Mouse (Mus musculus): ENCODE measurements around the gene Fam161b. TPM values are rescaled to one million over a fixed set of nuclear protein-coding genes. Genes with fewer than 3 reads are reported as not detected.

Fam161b gene
- 19.1 and 21.5 TPM in 2 replicates for polyA plus RNA-seq (2015; fragmentation: Nextera tagmentation; extraction: Ambion mirVana)

DNA sequence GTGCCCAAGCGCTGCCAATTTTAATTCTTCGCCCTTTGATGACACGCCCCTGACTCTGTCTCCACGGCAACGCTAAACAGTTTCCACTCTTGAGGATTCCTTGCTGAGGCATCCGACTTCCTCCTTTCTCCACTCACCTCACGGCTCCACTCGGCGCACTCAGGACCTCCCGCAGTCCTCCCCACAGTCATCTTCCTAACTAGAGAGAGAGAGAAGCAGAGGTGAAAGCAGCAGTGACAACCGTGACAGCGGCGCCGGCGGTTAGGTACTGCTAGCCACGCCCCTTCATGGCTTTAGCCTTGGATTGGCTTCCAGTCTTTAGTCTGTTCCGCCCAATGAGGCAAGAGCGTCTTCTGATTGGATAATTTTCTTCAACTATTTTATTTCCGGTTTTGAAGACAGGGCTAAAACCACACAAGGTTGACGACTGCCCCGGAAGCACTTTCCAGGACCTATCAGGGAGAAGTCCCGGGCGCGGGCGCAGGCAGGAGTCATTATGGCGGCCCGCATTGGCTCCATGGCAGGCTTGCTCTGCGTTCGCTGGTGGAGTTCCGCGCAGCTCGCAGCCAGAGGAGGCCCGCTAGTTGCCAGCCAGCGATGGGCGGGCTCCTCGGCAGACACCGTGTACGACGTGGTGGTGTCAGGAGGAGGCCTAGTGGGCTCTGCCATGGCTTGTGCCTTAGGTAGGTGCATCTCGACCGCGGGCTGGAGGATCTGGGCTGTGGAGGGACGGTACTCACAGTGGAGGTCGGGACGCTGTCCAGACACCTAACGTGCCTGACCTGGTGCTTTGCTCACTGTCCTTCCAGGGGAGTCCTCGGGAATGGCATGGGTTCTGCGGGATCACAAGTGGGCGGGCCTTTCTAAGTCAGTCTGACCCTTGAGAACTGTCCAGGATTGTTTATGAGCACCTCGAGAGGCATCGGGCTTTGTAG lies at the start of gene Fam161b, which contains the start of gene Coq6:
Gene Fam161b, minus strand, starts transcription at position 279 of the 935 bp plus-strand sequence.
Gene Coq6, plus strand, starts transcription at position 103 of the 935 bp plus-strand sequence.
- Histone ChIP-seq H3K27me3 (replicated peaks) (no peaks in the 10 kb centered on the region), H3K9me3 (no peaks in the 10 kb centered on the region), H3K27ac (peak within 1 kb of the TSS; percentile 81), H3K36me3 (replicated peaks) (peaks cover 7% of the 10 kb centered on the region), H3K4me1 (peaks cover 32% of the 10 kb centered on the region), H3K4me2 (peak within 1 kb of the TSS; percentile 70), H3K4me3 (peak within 1 kb of the TSS; percentile 87), H3K9ac (peak within 1 kb of the TSS; percentile 83)
- under 1% methylated on average over 51 of the region's 51 CpGs for WGBS
- ATAC-seq (replicated peaks), result peak; percentile 99

- H3K4me2 ChIP-seq, result peak within 1 kb of the TSS; percentile 90
- ATAC-seq (replicated peaks), result peak; percentile 93
- no peaks in the 10 kb centered on the region for H3K27me3 ChIP-seq (replicated peaks)
- under 1% methylated on average over 57 of the region's 63 CpGs for WGBS
- H3K36me3 ChIP-seq (replicated peaks), result no peaks in the 10 kb centered on the region
- peak within 1 kb of the TSS; percentile 92 for H3K9ac ChIP-seq
- H3K9me3 ChIP-seq, result no peaks in the 10 kb centered on the region
- H3K4me1 ChIP-seq, result peaks cover 12% of the 10 kb centered on the region
- peak within 1 kb of the TSS; percentile 93 for H3K27ac ChIP-seq
- peak within 1 kb of the TSS; percentile 94 for H3K4me3 ChIP-seq
Observed at GRCm38 (mm10) chr12:84408819-84409507, 47.3 kb upstream of the Fam161b start, which contains the start of the genes Entpd5 and Bbof1. Entpd5 (minus strand) TSS chr12:84409029. Bbof1 (plus strand) TSS chr12:84409071.

DNA sequence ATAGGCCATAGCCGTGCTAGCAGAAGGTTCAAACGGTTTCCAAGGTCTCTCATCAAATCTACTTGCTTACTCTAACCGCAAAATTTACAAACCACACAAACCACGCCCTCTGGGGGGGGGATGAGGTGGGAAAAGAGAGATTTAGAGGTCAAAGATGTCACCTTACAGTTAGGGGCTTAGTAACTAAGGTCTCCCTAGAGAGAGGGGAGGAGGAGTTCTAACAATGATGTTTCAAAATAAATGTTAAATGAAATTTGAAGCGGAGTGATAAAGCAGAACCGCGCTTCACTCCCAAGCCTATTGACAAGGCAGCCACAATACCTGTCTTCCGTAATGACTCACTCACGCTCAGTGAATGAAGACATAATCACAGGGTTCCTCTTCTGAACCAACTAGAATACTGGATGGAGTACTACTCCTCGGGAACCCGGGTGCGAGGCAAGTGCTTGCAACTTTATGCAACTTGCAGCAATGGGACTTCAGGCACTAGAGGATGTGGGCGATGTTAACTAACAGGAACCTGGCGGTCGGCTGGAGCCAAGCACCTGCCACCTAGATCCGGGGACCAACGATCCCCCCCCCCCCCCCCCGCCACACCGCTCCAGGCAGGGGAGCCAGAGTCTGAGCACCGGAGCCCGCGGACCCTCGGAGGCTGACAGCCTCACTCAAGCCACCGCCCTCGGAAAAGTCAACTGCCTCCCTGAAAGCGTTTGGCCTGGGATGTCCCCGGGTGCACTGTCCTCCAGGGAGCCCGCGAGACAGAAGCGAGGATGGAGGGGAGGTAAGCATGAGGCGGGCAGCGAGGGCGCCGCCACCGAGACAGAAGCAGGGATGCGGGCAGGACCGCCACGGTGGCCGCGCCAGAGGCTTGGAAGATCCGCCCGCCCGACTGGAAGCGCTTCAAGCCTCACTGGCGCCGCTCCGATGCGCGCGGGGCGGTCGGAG lies 46.5 kb upstream of the Fam161b start:
- Histone ChIP-seq H3K9me3 (no peaks in the 10 kb centered on the region), H3K36me3 (replicated peaks) (no peaks in the 10 kb centered on the region), H3K4me3 (peak overlapping the region; percentile 94), H3K4me1 (peaks cover 12% of the 10 kb centered on the region), H3K4me2 (peak overlapping the region; percentile 90), H3K9ac (peak overlapping the region; percentile 92), H3K27ac (peak overlapping the region; percentile 93), H3K27me3 (replicated peaks) (no peaks in the 10 kb centered on the region)
- peak; percentile 81 for ATAC-seq (replicated peaks)
- 1% methylated on average over 49 of the region's 52 CpGs for WGBS

DNA sequence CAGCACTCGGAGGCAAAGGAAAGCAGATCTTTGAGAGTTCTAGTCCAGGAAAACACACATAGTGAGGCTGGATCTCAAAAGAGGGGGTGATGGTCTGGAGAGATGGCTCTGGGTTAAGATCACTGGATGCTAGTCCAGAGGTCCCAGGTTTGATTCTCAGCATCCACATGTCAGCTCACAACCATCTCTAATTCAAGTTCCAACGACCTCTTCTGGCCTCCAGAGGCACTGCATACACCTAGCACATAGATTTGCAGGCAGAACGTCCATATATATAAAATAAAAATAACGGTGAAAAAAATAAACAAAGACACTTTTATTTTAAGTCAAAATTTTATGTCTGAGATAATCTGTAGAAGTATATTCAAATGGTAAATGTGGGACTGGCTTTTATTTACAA lies 45.6 kb upstream of the Fam161b start:
- Histone ChIP-seq H3K27me3 (replicated peaks) (no peaks in the 10 kb centered on the region), H3K9ac (no peak overlapping the region), H3K4me3 (no peak overlapping the region), H3K4me2 (no peak overlapping the region), H3K4me1 (peaks cover 12% of the 10 kb centered on the region), H3K36me3 (replicated peaks) (no peaks in the 10 kb centered on the region), H3K27ac (no peak overlapping the region), H3K9me3 (no peaks in the 10 kb centered on the region)
- WGBS, result 65% methylated on average over 4 of the region's 4 CpGs
- no peak for ATAC-seq (replicated peaks)

GRCm38 (mm10) chr12:84404541-84404940 lies 42.9 kb upstream of the Fam161b start:
- Histone ChIP-seq H3K4me3 (no peak overlapping the region), H3K9ac (no peak overlapping the region), H3K36me3 (replicated peaks) (no peaks in the 10 kb centered on the region), H3K4me1 (peaks cover 10% of the 10 kb centered on the region), H3K9me3 (no peaks in the 10 kb centered on the region), H3K4me2 (no peak overlapping the region), H3K27ac (no peak overlapping the region), H3K27me3 (replicated peaks) (no peaks in the 10 kb centered on the region)
- 74% methylated on average over 6 of the region's 6 CpGs for WGBS
- ATAC-seq (replicated peaks), result no peak

DNA sequence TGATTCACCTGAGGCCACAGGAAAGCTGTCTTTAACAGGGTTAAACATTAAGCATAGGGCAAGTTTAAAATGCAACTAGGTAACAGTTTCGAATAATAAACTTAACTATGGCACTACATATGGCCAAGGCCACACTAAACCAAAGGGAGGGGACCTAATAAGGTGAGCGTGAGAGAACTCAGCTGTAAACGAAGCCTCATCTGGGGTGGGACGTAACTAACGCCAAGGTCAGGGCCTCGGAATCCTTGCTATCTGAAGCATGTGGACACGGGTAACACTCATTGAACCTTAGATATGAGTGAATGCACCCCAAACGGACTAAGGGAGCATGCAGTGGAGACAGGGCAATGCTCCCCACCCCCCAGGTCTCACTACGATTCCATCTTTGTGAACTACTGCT lies 41.3 kb upstream of the Fam161b start:
- H3K27me3 ChIP-seq (replicated peaks), result no peaks in the 10 kb centered on the region
- no peak overlapping the region for H3K4me3 ChIP-seq
- H3K9ac ChIP-seq, result no peak overlapping the region
- WGBS, result 81% methylated on average over 9 of the region's 9 CpGs
- ATAC-seq (replicated peaks), result no peak
- H3K4me2 ChIP-seq, result no peak overlapping the region
- H3K9me3 ChIP-seq, result no peaks in the 10 kb centered on the region
- no peak overlapping the region for H3K27ac ChIP-seq
- H3K4me1 ChIP-seq, result peaks cover 3% of the 10 kb centered on the region
- no peaks in the 10 kb centered on the region for H3K36me3 ChIP-seq (replicated peaks)

DNA sequence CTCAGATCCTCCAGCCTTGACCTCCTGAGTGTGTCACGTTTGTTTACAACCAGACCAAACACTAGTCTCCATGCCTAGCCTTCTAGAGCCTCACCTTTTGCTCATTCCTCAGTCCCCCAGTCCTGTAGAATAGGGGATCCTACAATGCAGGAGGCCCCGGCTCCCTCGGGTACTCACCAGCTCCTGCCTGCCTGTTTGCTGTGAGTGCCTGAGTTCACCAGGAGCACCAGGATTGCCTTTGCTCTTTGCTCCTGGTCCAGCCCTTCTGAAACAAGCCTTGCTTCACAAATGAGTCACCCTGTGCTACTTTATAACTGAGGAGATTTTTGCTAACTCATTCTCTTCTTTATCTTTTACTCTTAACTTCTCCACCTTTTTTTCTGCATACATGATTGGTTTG lies 39.0 kb upstream of the Fam161b start:
- no peaks in the 10 kb centered on the region for H3K27me3 ChIP-seq (replicated peaks)
- ATAC-seq (replicated peaks), result no peak
- 69% methylated on average over 3 of the region's 3 CpGs for WGBS
- H3K4me1 ChIP-seq, result no peaks in the 10 kb centered on the region
- H3K4me3 ChIP-seq, result no peak overlapping the region
- H3K4me2 ChIP-seq, result no peak overlapping the region
- no peak overlapping the region for H3K9ac ChIP-seq
- no peaks in the 10 kb centered on the region for H3K36me3 ChIP-seq (replicated peaks)
- H3K9me3 ChIP-seq, result no peaks in the 10 kb centered on the region
- no peak overlapping the region for H3K27ac ChIP-seq

DNA sequence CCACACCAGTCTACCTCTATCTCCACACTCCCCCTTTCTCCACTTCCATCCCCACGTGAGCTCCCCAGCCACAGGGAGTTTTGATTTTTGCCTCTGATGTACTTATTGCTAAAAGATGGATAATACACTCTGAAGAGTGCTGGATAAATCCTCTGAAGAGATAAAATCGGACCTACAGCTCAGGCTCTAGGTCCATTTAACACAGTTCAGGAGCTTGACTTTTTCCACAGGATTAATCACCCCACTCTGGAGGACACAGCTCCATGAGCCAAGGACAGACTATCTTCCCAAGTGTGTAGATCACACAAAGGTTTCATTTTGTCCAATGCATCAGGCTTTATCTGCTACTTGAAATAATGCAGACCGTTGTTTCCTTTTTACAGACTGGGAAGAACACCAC lies 38.4 kb upstream of the Fam161b start:
- Histone ChIP-seq H3K4me1 (no peaks in the 10 kb centered on the region), H3K4me2 (no peak overlapping the region), H3K27me3 (replicated peaks) (no peaks in the 10 kb centered on the region), H3K27ac (no peak overlapping the region), H3K4me3 (no peak overlapping the region), H3K9ac (no peak overlapping the region), H3K9me3 (no peaks in the 10 kb centered on the region), H3K36me3 (replicated peaks) (no peaks in the 10 kb centered on the region)
- ATAC-seq (replicated peaks), result no peak
- 84% methylated on average over 3 of the region's 3 CpGs for WGBS

DNA sequence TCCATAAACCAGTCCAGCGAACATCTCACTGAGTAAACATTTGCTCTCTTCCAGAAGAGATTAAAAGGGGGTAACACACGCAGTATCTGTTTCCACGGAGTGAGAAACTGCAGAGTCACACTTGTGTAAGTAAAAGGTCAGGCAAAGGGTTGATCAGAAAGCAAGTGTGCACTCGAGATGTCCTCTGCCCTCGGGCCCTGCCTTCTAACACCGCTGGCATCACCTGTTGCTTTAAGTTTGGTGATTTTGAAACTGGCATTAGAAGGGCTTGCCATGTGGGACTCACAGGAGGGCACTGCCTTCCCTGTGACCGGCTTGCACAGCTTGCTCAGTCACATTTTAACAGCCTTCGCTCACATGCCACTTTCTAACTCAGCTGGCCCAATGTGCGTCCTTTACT lies 38.0 kb upstream of the Fam161b start:
- no peak overlapping the region for H3K27ac ChIP-seq
- WGBS, result 89% methylated on average over 9 of the region's 9 CpGs
- ATAC-seq (replicated peaks), result no peak

DNA sequence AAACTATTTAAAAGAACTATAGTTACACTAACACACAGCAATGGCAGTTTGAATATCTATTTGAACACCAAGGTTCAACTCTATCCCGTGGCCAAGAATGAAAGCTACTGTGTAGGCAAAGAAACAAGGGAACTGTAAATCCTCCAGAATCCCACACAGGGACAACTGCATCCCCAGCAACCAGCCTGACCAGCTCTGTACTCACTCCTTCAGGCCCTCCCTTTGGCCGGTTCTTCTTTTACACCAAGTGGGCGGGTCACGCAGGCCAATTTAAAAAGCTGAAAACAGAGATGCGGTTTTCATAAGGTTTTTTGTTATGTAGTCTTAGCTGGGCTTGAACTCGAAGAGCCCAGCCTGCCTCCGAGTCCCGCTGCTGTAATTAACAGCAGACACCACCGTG lies 37.5 kb upstream of the Fam161b start:
- ATAC-seq (replicated peaks), result no peak
- WGBS, result 82% methylated on average over 9 of the region's 9 CpGs
- no peak overlapping the region for H3K9ac ChIP-seq
- H3K27me3 ChIP-seq (replicated peaks), result no peaks in the 10 kb centered on the region
- no peak overlapping the region for H3K4me3 ChIP-seq
- no peaks in the 10 kb centered on the region for H3K9me3 ChIP-seq
- H3K4me1 ChIP-seq, result no peaks in the 10 kb centered on the region
- H3K27ac ChIP-seq, result no peak overlapping the region
- H3K4me2 ChIP-seq, result no peak overlapping the region
- no peaks in the 10 kb centered on the region for H3K36me3 ChIP-seq (replicated peaks)

More for the DNA sequence above, 38.0 kb upstream of the Fam161b start:
- Histone ChIP-seq H3K36me3 (replicated peaks) (no peaks in the 10 kb centered on the region), H3K9ac (no peak overlapping the region), H3K4me1 (no peaks in the 10 kb centered on the region), H3K4me2 (no peak overlapping the region), H3K4me3 (no peak overlapping the region), H3K9me3 (no peaks in the 10 kb centered on the region), H3K27me3 (replicated peaks) (no peaks in the 10 kb centered on the region)

- 90% methylated on average over 5 of the region's 5 CpGs for WGBS
- no peaks in the 10 kb centered on the region for H3K9me3 ChIP-seq
- no peak overlapping the region for H3K4me2 ChIP-seq
- H3K4me3 ChIP-seq, result no peak overlapping the region
- ATAC-seq (replicated peaks), result no peak
- H3K27ac ChIP-seq, result no peak overlapping the region
- H3K9ac ChIP-seq, result no peak overlapping the region
- H3K4me1 ChIP-seq, result no peaks in the 10 kb centered on the region
- H3K27me3 ChIP-seq (replicated peaks), result no peaks in the 10 kb centered on the region
- H3K36me3 ChIP-seq (replicated peaks), result no peaks in the 10 kb centered on the region
Observed at GRCm38 (mm10) chr12:84398629-84399028, 37.0 kb upstream of the Fam161b start.

Data from midbrain, embryonic 15.5 days (tissue).